Mouse (Mus musculus): ENCODE measurements at regions not wholly inside any gene's neighbourhood (a gene's known extent, or its start where the extent isn't known, plus 50 kb on each side); places are given as distances from the start of the nearest gene placed in this dataset.

- no peak for TF ChIP-seq CTCF (IDR thresholded peaks at IDR 0.05; ENCODE audit: low read depth)
- no peak for TF ChIP-seq EP300 (IDR thresholded peaks at IDR 0.05; ENCODE audit: low read depth)
Measured at GRCm38 (mm10) chr17:50454917-50455316, 54.3 kb upstream of the Plcl2 start.
